Mouse (Mus musculus) layer of hippocampus, postnatal 36 days (tissue): Measurements from ENCODE around the gene Xrcc4. TPM values are rescaled to one million over a fixed set of nuclear protein-coding genes. Genes with fewer than 3 reads are reported as not detected.
"Not testable (repeated sequence)": the region's sequence is repeated elsewhere in the genome, so short reads cannot be mapped to it uniquely, and the experiment has no call there.

Experiments
- DNase-seq, 2 experiments: peaks; one replicate each; pipeline ENCODE4 v3.0.0; 2022
- total RNA-seq, 2 experiments: library from RNA; stranded (reverse); gene quantifications; 2 replicates each; pipeline ENCODE4 v1.2.3; 2021

Xrcc4 gene
- total RNA-seq, 2 experiments from 2014 or later = 12.7 to 15.8 TPM

- no peak for DNase-seq
Observed at GRCm38 (mm10) chr13:89812169-89812568, 277.2 kb downstream of the Xrcc4 start.

DNA sequence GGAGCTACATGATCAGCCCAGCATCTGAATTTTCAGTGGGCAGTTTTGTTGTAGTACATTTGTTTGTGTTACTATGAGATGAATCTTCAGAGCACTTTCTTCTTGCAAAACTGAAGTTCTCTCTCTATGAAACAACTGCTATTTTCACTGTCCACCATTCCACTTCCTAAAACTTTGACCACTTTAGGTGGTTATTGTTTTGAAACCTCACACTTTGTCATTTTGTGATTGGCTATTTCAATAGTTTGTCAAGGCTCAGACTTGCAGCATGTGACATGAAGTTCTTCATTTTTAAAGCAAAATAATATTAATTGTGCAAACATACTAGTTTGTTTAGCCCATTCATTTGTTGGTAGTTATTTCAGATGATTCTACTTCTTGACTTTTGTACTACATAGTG, 280.4 kb downstream of the Xrcc4 start:
- DNase-seq = no peak

DNA sequence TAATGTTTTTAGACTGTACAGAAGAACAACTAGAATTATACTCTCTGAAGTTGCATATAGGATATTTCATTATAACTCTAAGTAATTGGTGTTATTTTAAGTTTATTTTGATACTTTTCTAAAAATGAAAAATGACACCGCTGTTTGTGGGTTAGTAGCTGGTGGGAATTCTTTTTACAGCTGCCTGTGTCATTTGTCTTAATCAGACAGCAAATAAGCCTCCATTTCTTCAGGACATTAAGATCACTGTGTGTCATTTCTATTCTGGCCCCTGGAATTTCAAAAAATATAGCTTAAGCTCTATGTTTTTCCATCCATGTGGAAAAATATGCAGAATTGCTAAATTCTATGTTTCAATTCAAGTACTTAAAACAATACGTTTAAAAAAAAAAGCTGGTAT, 287.5 kb downstream of the Xrcc4 start:
- no peak for DNase-seq

DNA sequence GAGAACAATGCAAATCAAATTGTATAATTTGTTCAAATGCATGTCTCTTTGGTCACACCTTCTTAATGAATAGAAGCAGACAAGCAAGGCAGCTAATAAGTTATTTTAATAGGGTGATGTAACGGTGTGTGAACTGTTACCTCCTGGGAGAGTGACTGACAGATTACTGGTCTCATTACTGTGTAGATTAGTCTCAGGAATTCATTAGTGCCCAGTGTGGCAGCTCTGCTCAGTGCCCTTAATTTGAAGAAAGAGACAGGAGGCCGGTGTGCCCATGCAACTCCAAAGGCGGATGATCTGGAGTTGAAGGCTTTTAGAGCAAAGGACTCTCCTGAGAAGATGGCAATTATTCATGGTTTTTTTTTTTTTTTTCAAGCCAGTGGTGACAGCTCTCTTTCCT, 291.7 kb downstream of the Xrcc4 start:
- no peak for DNase-seq

GRCm38 (mm10) chr13:89791475-89791874, 297.9 kb downstream of the Xrcc4 start:
- DNase-seq = no peak

GRCm38 (mm10) chr13:89782886-89783285, 306.5 kb downstream of the Xrcc4 start:
- no peak for DNase-seq

- DNase-seq = no peak
Observed at GRCm38 (mm10) chr13:89780276-89780675, 309.1 kb downstream of the Xrcc4 start.

DNA sequence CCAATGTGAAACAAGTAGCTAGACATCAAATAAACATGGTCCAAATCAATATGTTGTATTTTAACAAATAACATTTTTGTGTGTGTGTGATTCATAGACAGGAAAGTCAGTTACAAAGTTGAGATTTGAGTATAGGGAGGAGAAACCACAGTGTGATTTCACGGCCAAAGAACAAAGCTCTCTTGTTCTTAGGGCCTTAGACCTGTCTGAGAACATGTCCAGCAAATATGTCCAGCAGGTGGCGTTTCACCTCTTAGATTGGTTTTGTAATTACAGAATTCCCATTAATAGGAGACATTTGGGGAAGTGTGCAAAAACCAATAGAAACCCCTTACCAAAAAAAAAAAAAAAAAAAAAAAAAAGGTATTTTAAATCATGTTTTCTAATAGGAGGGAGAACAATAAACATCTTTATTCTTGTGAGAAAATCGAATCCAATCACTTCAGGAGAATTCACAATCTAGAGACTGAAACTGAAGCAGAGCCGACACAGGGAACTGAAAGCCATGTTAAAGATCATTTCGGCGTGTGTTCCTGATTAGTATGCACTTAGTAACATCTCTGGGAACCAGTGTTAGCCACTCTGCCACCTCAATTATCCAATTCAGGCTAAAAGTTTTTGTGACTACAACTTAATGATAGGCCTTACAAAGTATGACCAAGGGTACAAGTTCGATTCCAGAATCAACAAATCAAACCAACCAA, 310.0 kb downstream of the Xrcc4 start:
- peak; percentile 13 to 43 for DNase-seq

GRCm38 (mm10) chr13:89777764-89778163, 311.6 kb downstream of the Xrcc4 start:
- no peak for DNase-seq

GRCm38 (mm10) chr13:89777146-89777545, 312.3 kb downstream of the Xrcc4 start:
- DNase-seq = no peak

GRCm38 (mm10) chr13:89766551-89766950, 322.9 kb downstream of the Xrcc4 start:
- DNase-seq = no peak

DNA sequence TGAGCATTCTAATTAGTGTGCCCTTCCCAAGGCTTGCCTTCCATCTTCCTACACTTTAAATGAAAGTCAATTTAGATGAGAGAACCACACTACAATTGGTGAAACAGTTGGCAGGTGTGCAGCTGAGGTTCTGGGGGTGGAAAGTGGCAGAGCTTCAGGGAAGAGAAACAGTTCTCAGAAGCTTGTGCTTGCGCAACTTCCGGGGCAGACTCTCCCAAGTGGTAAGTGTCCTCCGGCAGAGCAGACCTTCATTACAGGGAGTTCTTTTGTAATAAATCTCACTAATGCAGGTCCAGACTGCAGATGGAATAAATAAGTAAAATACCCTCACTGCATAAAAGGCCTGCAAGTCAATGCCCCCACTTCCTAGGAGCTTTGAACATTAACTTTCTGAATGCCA, 323.4 kb downstream of the Xrcc4 start:
- DNase-seq = no peak

- DNase-seq = no peak
Observed at GRCm38 (mm10) chr13:89762339-89762738, 327.1 kb downstream of the Xrcc4 start.

DNA sequence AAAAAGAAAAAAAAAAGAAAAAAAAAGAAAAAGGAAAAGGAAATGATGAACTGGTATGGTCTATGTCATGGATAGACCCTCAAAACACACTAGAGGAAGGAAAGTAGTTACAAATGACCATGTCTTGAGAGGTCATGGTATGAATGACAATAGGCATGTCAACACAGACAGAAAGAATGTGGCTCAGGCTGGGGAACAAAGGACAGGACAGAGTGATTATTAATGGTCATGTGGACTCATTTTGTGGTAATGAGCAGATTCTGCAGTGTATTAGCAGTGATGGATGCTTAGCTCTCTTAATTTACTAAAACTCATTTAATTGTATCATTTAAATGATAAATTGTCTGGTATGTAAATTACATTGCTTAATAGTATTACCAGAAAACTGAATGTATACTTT, 333.1 kb downstream of the Xrcc4 start:
- no peak for DNase-seq

DNA sequence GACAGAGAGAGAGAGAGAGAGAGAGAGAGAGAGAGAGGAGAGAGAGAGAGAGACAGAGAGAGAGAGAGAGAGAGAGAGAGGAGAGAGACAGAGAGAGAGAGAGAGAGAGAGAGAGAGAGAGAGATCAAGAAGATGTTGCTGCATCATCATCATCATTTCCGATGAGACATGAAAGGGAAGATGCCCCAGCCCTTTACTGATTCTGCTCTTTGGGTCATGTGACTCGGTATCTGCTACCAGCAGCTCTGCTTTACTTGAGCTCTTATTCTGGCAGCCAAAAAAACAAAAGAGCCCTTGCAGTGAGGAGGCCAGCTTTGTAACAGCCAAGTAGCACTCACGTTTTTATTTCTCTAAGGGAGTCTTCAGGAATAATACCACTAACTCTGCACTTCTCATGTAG, 338.8 kb downstream of the Xrcc4 start:
- not testable (repeated sequence) for DNase-seq

- no peak for DNase-seq
Observed at GRCm38 (mm10) chr13:89743201-89743600, 346.2 kb downstream of the Xrcc4 start.

DNA sequence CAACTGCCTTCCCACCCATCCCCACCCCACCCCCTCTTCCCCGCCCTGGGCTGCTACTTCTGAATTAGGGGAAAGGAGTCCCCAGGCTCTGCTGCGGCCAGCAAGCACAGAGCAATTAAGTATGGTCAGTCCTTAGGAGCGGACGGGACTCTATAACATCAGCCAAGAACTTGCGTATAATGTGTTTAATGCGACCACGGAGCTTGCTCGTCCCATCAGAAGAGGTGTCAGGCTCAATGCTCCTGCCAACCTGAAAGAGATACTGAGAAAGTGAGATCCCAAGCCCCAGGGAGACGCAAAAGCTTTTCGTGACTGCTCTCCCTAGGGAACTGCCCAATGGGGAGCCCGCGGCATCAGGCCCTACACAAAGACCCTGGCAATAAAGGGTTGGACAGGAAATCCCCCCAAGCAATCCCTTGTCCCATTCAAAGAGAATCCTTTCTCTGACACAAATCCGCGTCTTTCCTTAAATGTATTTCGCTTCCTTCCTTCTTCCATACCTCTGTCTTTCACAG, 346.7 kb downstream of the Xrcc4 start:
- DNase-seq = no peak

GRCm38 (mm10) chr13:89741766-89742685, 347.4 kb downstream of the Xrcc4 start, which contains the start of gene Vcan:
Vcan (minus strand) TSS chr13:89742509.
- peak; percentile 23 to 29 for DNase-seq

GRCm38 (mm10) chr13:89741116-89741551, 348.3 kb downstream of the Xrcc4 start:
- DNase-seq = peak in 1 of 2 experiments; percentile 4

GRCm38 (mm10) chr13:89740243-89741115, 348.9 kb downstream of the Xrcc4 start:
- DNase-seq = peak; percentile 47 to 58

GRCm38 (mm10) chr13:89739696-89740242, 349.6 kb downstream of the Xrcc4 start:
- no peak for DNase-seq
